Mouse (Mus musculus) E14TG2a.4 (cell line): ENCODE data around the gene Gpx4.

ENCODE experiments used
- CTCF ChIP-seq: conservative IDR thresholded peaks from 2 replicates; pipeline ENCODE4 v1.5.1; 2014; ENCODE audit warnings: low read length
- NANOG ChIP-seq: IDR thresholded peaks from 2 replicates; pipeline ENCODE4 v1.6.1; 2014; ENCODE audit warnings: borderline replicate concordance, low read length, mixed read lengths
- POU5F1 ChIP-seq: IDR thresholded peaks from 2 replicates; pipeline ENCODE4 v1.6.1; 2014; ENCODE audit warnings: low read length, borderline replicate concordance

GRCm38 (mm10) chr10:80039559-80039979 is 7.4 kb upstream of the Gpx4 start, which contains the start of gene Polr2e:
- no peak for TF ChIP-seq CTCF
- no peak for TF ChIP-seq POU5F1
- TF ChIP-seq NANOG = no peak
